8 mouse cellular contexts compared by ENCODE assay signal in genomic region chr9:21407951-21408350, GRCm38 (mm10). TPM values are rescaled to one million over a fixed set of nuclear protein-coding genes. Genes with fewer than 3 reads are reported as not detected.
DNase-seq lines count a peak whose midpoint lies in the region; ATAC-seq and TF ChIP-seq lines count a peak whose summit lies in the region.

No protein-coding gene starts in this region.

- WGBS in stomach, postnatal 0 days: 12% methylated on average over 4 of the region's 4 CpGs

- no peak for ATAC-seq in stomach, postnatal 0 days (ENCODE audit: low FRiP score, low TSS enrichment)

- no peaks in the 10 kb centered on the region for H3K9me3 ChIP-seq in stomach, postnatal 0 days (ENCODE audit: control insufficient read depth, low read length)

- H3K36me3 ChIP-seq in stomach, postnatal 0 days (ENCODE audit: control insufficient read depth, insufficient read depth, low read length): peaks cover 17% of the 10 kb centered on the region; the same call in 1 of the 2 replicates

- H3K27me3 ChIP-seq in stomach, postnatal 0 days (ENCODE audit: control insufficient read depth, insufficient read depth, low read length): no peaks in the 10 kb centered on the region

- no peak overlapping the region for H3K27ac ChIP-seq in stomach, postnatal 0 days (replicated peaks)

- DNase-seq in heart, postnatal 10 days: peak; percentile 54 to 72
- DNase-seq in heart, adult 8-10 months (ENCODE audit: low spot score): no peak
- DNase-seq in right cerebral cortex, postnatal 4 days: peak; percentile 51
- no peak for DNase-seq in right cerebral cortex, adult 18-20 months
- peak; percentile 86 for DNase-seq in kidney, postnatal 14 days
- peak; percentile 72 for DNase-seq in stomach, postnatal 0 days (ENCODE audit: low spot score)
- no peak for DNase-seq in layer of hippocampus, postnatal 14 days (ENCODE audit: low spot score in 2 of 2)
- no peak for DNase-seq in left cerebral cortex, adult 18-20 months (ENCODE audit: low spot score in 2 of 2)

- H3K4me3 ChIP-seq in stomach, postnatal 0 days (ENCODE audit: low read depth, low read length): no peak overlapping the region

- no peak for TF ChIP-seq EP300 in stomach, postnatal 0 days (optimal IDR thresholded peaks at IDR 0.05)

- no peak for TF ChIP-seq CTCF in stomach, postnatal 0 days (IDR thresholded peaks at IDR 0.05; ENCODE audit: low read depth)

- no peak overlapping the region for H3K9ac ChIP-seq in stomach, postnatal 0 days (ENCODE audit: low read length)

- H3K4me2 ChIP-seq in stomach, postnatal 0 days (replicated peaks; ENCODE audit: low read depth): no peak overlapping the region

- intact Hi-C loops in heart, postnatal 10 days (cut with DNase I): no loop called here

- H3K4me1 ChIP-seq in stomach, postnatal 0 days (replicated peaks; ENCODE audit: control insufficient read depth, insufficient read depth): no peaks in the 10 kb centered on the region

RNA-seq across cellular contexts. Expression of gene Qtrt1, which starts 3.7 kb away (rescaled TPM):
- total RNA-seq in heart, postnatal 10 days (2021): 10 to 100 TPM; 10.6 to 11.5 TPM
- total RNA-seq in heart, adult 8-10 months (2022): 1 to 10 TPM; 7.4 to 9.3 (median 8.9) TPM
- 27.9 and 30.8 TPM in 2 replicates for polyA plus RNA-seq in stomach, postnatal 0 days (2015; fragmentation: Nextera tagmentation; extraction: Ambion mirVana)
- 10 to 100 TPM; 32.0 to 33.9 TPM for total RNA-seq in layer of hippocampus, postnatal 14 days (2021)
- total RNA-seq in left cerebral cortex, adult 18-20 months (2021): 10 to 100 TPM; 21.1 to 25.8 TPM

RNA-seq across cellular contexts. Expression of gene Dnm2, which starts 16.8 kb away (rescaled TPM):
- total RNA-seq in heart, postnatal 10 days (2021): 10 to 100 TPM; 90.0 to 90.6 TPM
- total RNA-seq in heart, adult 8-10 months (2022): 10 to 100 TPM; 60.3 to 71.0 (median 61.2) TPM
- 76.0 and 78.4 TPM in 2 replicates for polyA plus RNA-seq in stomach, postnatal 0 days (2015; fragmentation: Nextera tagmentation; extraction: Ambion mirVana)
- total RNA-seq in layer of hippocampus, postnatal 14 days (2021): 10 to 100 TPM; 70.0 to 77.2 TPM
- 10 to 100 TPM; 50.5 to 53.1 TPM for total RNA-seq in left cerebral cortex, adult 18-20 months (2021)

RNA-seq across cellular contexts. Expression of gene Ilf3, which starts 40.3 kb away (rescaled TPM):
- total RNA-seq in heart, postnatal 10 days (2021): 10 to 100 TPM; 41.3 to 51.0 TPM
- total RNA-seq in heart, adult 8-10 months (2022): 10 to 100 TPM; 28.2 to 31.4 (median 29.8) TPM
- polyA plus RNA-seq in stomach, postnatal 0 days (2015; fragmentation: Nextera tagmentation; extraction: Ambion mirVana): 41.4 and 45.2 TPM in 2 replicates
- 10 to 100 TPM; 78.1 to 91.5 TPM for total RNA-seq in layer of hippocampus, postnatal 14 days (2021)
- 10 to 100 TPM; 79.2 to 81.4 TPM for total RNA-seq in left cerebral cortex, adult 18-20 months (2021)

Comparison
In these comparisons a context has a peak if more than half of its experiments do, and no peak if none do; other contexts are left out.
1. DNase-seq: peak in heart, postnatal 10 days (2 of 2), right cerebral cortex, postnatal 4 days (single experiment), kidney, postnatal 14 days (single experiment) and stomach, postnatal 0 days (single experiment); none in heart, adult 8-10 months (single experiment), right cerebral cortex, adult 18-20 months (single experiment), layer of hippocampus, postnatal 14 days (0 of 2) and left cerebral cortex, adult 18-20 months (0 of 2).